Mouse (Mus musculus) heart, adult 2 months (tissue): ENCODE measurements around the gene Ttc12.

Experiments
- CTCF ChIP-seq: fragments of 200-600 bp; IDR thresholded peaks from 2 replicates; pipeline ENCODE4 v1.8.1; 2022; ENCODE audit warnings: antibody characterized with exemption, mild to moderate bottlenecking, moderate library complexity
- POLR2A ChIP-seq: fragments of 200-500 bp; IDR thresholded peaks from 2 replicates; pipeline ENCODE4 v1.6.1; 2011; ENCODE audit warnings: mild to moderate bottlenecking, low read depth, low read length, control low read depth; ENCODE audit not compliant: insufficient read depth

GRCm38 (mm10) chr9:49524721-49525120 is 38.7 kb upstream of the Ttc12 start:
- no peak for TF ChIP-seq CTCF
- no peak for TF ChIP-seq POLR2A
